In the genomic region with DNA sequence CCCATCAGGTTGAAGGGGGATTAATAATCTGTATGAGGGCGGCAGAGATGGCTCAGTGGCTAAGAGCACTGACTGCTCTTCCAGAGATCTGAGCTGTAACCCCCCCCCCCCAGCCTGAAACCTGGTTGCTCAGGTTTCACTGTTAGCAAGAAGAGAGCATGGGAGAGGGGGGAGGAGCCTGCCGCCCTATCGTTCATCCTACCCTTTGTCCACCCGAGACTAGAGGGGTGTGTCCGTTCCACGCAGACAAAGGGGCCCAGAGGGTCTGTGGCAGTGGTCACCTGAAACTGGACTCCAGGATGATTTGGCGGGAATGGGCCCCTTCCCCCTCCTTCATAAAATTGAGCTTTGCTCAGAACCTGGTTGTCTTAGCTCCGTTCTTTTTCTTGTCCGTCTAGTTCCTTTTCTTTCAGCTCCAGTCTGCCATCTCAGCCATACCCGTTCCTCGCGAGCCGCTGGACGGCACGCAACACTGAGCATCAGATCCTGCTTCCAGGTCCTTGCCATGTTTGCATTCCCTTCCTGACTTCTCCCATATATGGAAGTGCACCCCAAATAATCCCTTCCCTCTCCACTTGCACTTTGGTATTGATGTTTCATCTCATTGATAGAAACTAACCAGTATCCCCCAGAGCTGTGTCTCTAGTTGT, we compare ENCODE assay signal across 24 mouse cellular contexts. TPM values are rescaled to one million over a fixed set of nuclear protein-coding genes. Genes with fewer than 3 reads are reported as not detected.
DNase-seq lines count a peak whose midpoint lies in the region; ATAC-seq and TF ChIP-seq lines count a peak whose summit lies in the region.
"Had no signal": no experiment of that assay in that cellular context is flagged by ENCODE, and none has a peak within 500 bp of the region (broad histone marks: within the 10 kb centered on the region; RNA-seq: fewer than 3 reads in every experiment).

No protein-coding gene starts in this region.

- H3K9me3 ChIP-seq in intestine, embryonic 14.5 days (ENCODE audit: control insufficient read depth, low read length) = no peaks in the 10 kb centered on the region
- H3K9me3 ChIP-seq in intestine, embryonic 15.5 days = 0 out of 2 replicates have a peak, but pooled peaks cover 3% of the 10 kb centered on the region
- H3K9me3 ChIP-seq in stomach, postnatal 0 days (ENCODE audit: control insufficient read depth, low read length) = no peaks in the 10 kb centered on the region
- H3K9me3 ChIP-seq: forebrain, embryonic 10.5 days; forebrain, embryonic 13.5 days; hindbrain, embryonic 12.5 days; hindbrain, embryonic 15.5 days had no signal

- no peak overlapping the region for H3K27ac ChIP-seq in intestine, embryonic 14.5 days (ENCODE audit: low read depth)
- no peak overlapping the region for H3K27ac ChIP-seq in intestine, embryonic 15.5 days
- H3K27ac ChIP-seq in spleen, adult 2 months (ENCODE audit: insufficient read depth, low read length) = peak overlapping the region; percentile 3; the same call in 1 of the 2 replicates
- no peak overlapping the region for H3K27ac ChIP-seq in thymus, adult 2 months (ENCODE audit: control insufficient read depth, insufficient read depth, low read length)
- no peak overlapping the region for H3K27ac ChIP-seq in stomach, postnatal 0 days (replicated peaks)
- H3K27ac ChIP-seq: forebrain, embryonic 10.5 days; forebrain, embryonic 13.5 days; hindbrain, embryonic 12.5 days; hindbrain, embryonic 15.5 days had no signal

- H3K4me3 ChIP-seq in intestine, embryonic 14.5 days (ENCODE audit: low read depth, low read length) = no peak overlapping the region
- H3K4me3 ChIP-seq in intestine, embryonic 15.5 days (replicated peaks) = no peak overlapping the region
- no peak overlapping the region for H3K4me3 ChIP-seq in spleen, adult 2 months (ENCODE audit: extremely low read depth, insufficient read depth, insufficient read length)
- H3K4me3 ChIP-seq in thymus, adult 2 months (ENCODE audit: control insufficient read depth, insufficient read depth, low read length) = no peak overlapping the region
- H3K4me3 ChIP-seq in stomach, postnatal 0 days (ENCODE audit: low read depth, low read length) = no peak overlapping the region
- H3K4me3 ChIP-seq: forebrain, embryonic 10.5 days; forebrain, embryonic 13.5 days; hindbrain, embryonic 12.5 days; hindbrain, embryonic 15.5 days had no signal

- H3K4me1 ChIP-seq in intestine, embryonic 14.5 days (replicated peaks; ENCODE audit: control insufficient read depth, insufficient read depth, low read length) = no peaks in the 10 kb centered on the region
- H3K4me1 ChIP-seq in intestine, embryonic 15.5 days (replicated peaks) = no peaks in the 10 kb centered on the region
- no peaks in the 10 kb centered on the region; the same call in 1 of the 2 replicates for H3K4me1 ChIP-seq in spleen, adult 2 months (ENCODE audit: control insufficient read depth, insufficient read depth, insufficient read length)
- H3K4me1 ChIP-seq in thymus, adult 2 months (replicated peaks; ENCODE audit: control insufficient read depth, insufficient read depth, low read length) = peaks cover 2% of the 10 kb centered on the region; the same call in 1 of the 2 replicates
- H3K4me1 ChIP-seq in stomach, postnatal 0 days (replicated peaks; ENCODE audit: control insufficient read depth, insufficient read depth) = no peaks in the 10 kb centered on the region
- H3K4me1 ChIP-seq: hindbrain, embryonic 12.5 days; hindbrain, embryonic 15.5 days had no signal

- no peak overlapping the region for H3K4me2 ChIP-seq in intestine, embryonic 14.5 days (ENCODE audit: low read length)
- H3K4me2 ChIP-seq in intestine, embryonic 15.5 days (replicated peaks) = no peak overlapping the region
- H3K4me2 ChIP-seq in stomach, postnatal 0 days (replicated peaks; ENCODE audit: low read depth) = no peak overlapping the region
- H3K4me2 ChIP-seq: forebrain, embryonic 13.5 days; hindbrain, embryonic 12.5 days; hindbrain, embryonic 15.5 days had no signal

- H3K36me3 ChIP-seq in intestine, embryonic 14.5 days (ENCODE audit: control insufficient read depth, insufficient read depth, low read length) = no peaks in the 10 kb centered on the region
- no peaks in the 10 kb centered on the region for H3K36me3 ChIP-seq in intestine, embryonic 15.5 days
- H3K36me3 ChIP-seq in spleen, adult 2 months (ENCODE audit: control insufficient read depth, insufficient read depth, low read length) = peaks cover 28% of the 10 kb centered on the region
- H3K36me3 ChIP-seq in thymus, adult 2 months (ENCODE audit: control insufficient read depth, insufficient read depth, low read length) = peaks cover 31% of the 10 kb centered on the region
- H3K36me3 ChIP-seq in stomach, postnatal 0 days (ENCODE audit: control insufficient read depth, insufficient read depth, low read length) = no peaks in the 10 kb centered on the region
- H3K36me3 ChIP-seq: forebrain, embryonic 10.5 days; hindbrain, embryonic 12.5 days; hindbrain, embryonic 15.5 days had no signal

- H3K9ac ChIP-seq in intestine, embryonic 14.5 days (ENCODE audit: low read length) = no peak overlapping the region
- no peak overlapping the region for H3K9ac ChIP-seq in intestine, embryonic 15.5 days
- no peak overlapping the region for H3K9ac ChIP-seq in stomach, postnatal 0 days (ENCODE audit: low read length)
- H3K9ac ChIP-seq: forebrain, embryonic 13.5 days; hindbrain, embryonic 12.5 days; hindbrain, embryonic 15.5 days had no signal

- TF ChIP-seq POLR2A in spleen, adult 2 months (IDR thresholded peaks at IDR 0.05; ENCODE audit: low read depth, low read length) = no peak
- no peak for TF ChIP-seq POLR2A in thymus, adult 2 months (IDR thresholded peaks at IDR 0.05; ENCODE audit: control insufficient read depth, extremely low read depth, insufficient read depth, low read length, poor library complexity)

- DNase-seq in intestine, embryonic 14.5 days (ENCODE audit: low spot score) = peak; percentile 47
- no peak for DNase-seq in spleen, adult 2 months (ENCODE audit: low read depth in 1 of 2, low spot score in 2 of 2)
- DNase-seq in spleen, postnatal 14 days (ENCODE audit: low spot score in 2 of 2) = no peak
- DNase-seq in thymus, postnatal 25 days = peak; percentile 1
- no peak for DNase-seq in thymus, adult 2 months
- DNase-seq in stomach, postnatal 0 days (ENCODE audit: low spot score) = peak; percentile 12
- DNase-seq: adrenal gland, adult 8-10 months; adrenal gland, postnatal 25 days; cerebellum, adult 18-20 months; cerebellum, adult 9-10 months; cerebellum, postnatal 14 days; gastrocnemius, postnatal 10 days; gastrocnemius, postnatal 36 days had no signal

- H3K27me3 ChIP-seq in intestine, embryonic 14.5 days (replicated peaks; ENCODE audit: control insufficient read depth, insufficient read depth, low read length) = no peaks in the 10 kb centered on the region
- no peaks in the 10 kb centered on the region for H3K27me3 ChIP-seq in intestine, embryonic 15.5 days (replicated peaks)
- H3K27me3 ChIP-seq in spleen, adult 2 months (ENCODE audit: control insufficient read depth, insufficient read depth, low read length) = no peaks in the 10 kb centered on the region
- no peaks in the 10 kb centered on the region for H3K27me3 ChIP-seq in thymus, adult 2 months (ENCODE audit: control insufficient read depth, insufficient read depth, low read length)
- no peaks in the 10 kb centered on the region for H3K27me3 ChIP-seq in stomach, postnatal 0 days (ENCODE audit: control insufficient read depth, insufficient read depth, low read length)
- H3K27me3 ChIP-seq: forebrain, embryonic 13.5 days; hindbrain, embryonic 12.5 days; hindbrain, embryonic 15.5 days had no signal

- 87% methylated on average over 15 of the region's 15 CpGs for WGBS in intestine, embryonic 14.5 days
- 83% methylated on average over 15 of the region's 15 CpGs for WGBS in intestine, embryonic 15.5 days
- 93% methylated on average over 15 of the region's 15 CpGs for WGBS in spleen, adult 2 months
- WGBS in thymus, adult 2 months = 92% methylated on average over 15 of the region's 15 CpGs
- 82% methylated on average over 15 of the region's 15 CpGs for WGBS in stomach, postnatal 0 days

- no peak for TF ChIP-seq EP300 in stomach, postnatal 0 days (optimal IDR thresholded peaks at IDR 0.05)

- TF ChIP-seq CTCF in spleen, adult 2 months (IDR thresholded peaks at IDR 0.05; ENCODE audit: extremely low read depth, insufficient read depth, insufficient read length, insufficient replicate concordance) = no peak
- TF ChIP-seq CTCF in thymus, adult 2 months (IDR thresholded peaks at IDR 0.05; ENCODE audit: borderline replicate concordance, control insufficient read depth, extremely low read depth, insufficient read depth, low read length, poor library complexity) = no peak
- TF ChIP-seq CTCF in stomach, postnatal 0 days (IDR thresholded peaks at IDR 0.05; ENCODE audit: low read depth) = no peak

- no peak for ATAC-seq in intestine, embryonic 14.5 days (replicated peaks; ENCODE audit: low FRiP score, low TSS enrichment, low read depth)
- ATAC-seq in intestine, embryonic 15.5 days = no peak
- ATAC-seq in stomach, postnatal 0 days (ENCODE audit: low FRiP score, low TSS enrichment) = no peak
- no peak for ATAC-seq in cerebellum, adult (ENCODE audit: insufficient number of reproducible peaks, low FRiP score, low TSS enrichment)
- ATAC-seq: activated CD4-positive, CD25-positive, alpha-beta regulatory T cell, adult 4 months; CD4-positive, CD25-positive, alpha-beta regulatory T cell, adult 4 months; forebrain, embryonic 13.5 days; forebrain, embryonic 16.5 days had no signal

RNA-seq across cellular contexts. Expression of a gene that starts 5.5 kb away (rescaled TPM):
- 4.6 and 5.4 TPM in 2 replicates for polyA plus RNA-seq in intestine, embryonic 14.5 days (2014; fragmentation: Nextera tagmentation; extraction: Ambion mirVana)
- 4.7 and 7.1 TPM in 2 replicates for polyA plus RNA-seq in intestine, embryonic 15.5 days (2015; fragmentation: Nextera tagmentation; extraction: Ambion mirVana)
- polyA plus RNA-seq in spleen, adult 2 months (2012; rRNA removed) = 28.7 and 31.8 TPM in 2 replicates
- polyA plus RNA-seq in thymus, adult 2 months (2012; rRNA removed) = 40.6 and 44.7 TPM in 2 replicates
- polyA plus RNA-seq in stomach, postnatal 0 days (2015; fragmentation: Nextera tagmentation; extraction: Ambion mirVana) = 22.1 and 23.1 TPM in 2 replicates

RNA-seq across cellular contexts. Expression of a gene that starts 46.2 kb away (rescaled TPM):
- polyA plus RNA-seq in intestine, embryonic 14.5 days (2014; fragmentation: Nextera tagmentation; extraction: Ambion mirVana) = not detected in 2 replicates
- polyA plus RNA-seq in intestine, embryonic 15.5 days (2015; fragmentation: Nextera tagmentation; extraction: Ambion mirVana) = 0.49 and 0.66 TPM in 2 replicates
- polyA plus RNA-seq in spleen, adult 2 months (2012; rRNA removed) = 11.2 and 12.1 TPM in 2 replicates
- 16.3 and 24.3 TPM in 2 replicates for polyA plus RNA-seq in thymus, adult 2 months (2012; rRNA removed)
- polyA plus RNA-seq in stomach, postnatal 0 days (2015; fragmentation: Nextera tagmentation; extraction: Ambion mirVana) = 0.17 and 0.29 TPM in 2 replicates
- polyA plus RNA-seq: C2C12; embryonic facial prominence, embryonic 11.5 days; forebrain, embryonic 10.5 days; forebrain, embryonic 13.5 days; forebrain, embryonic 16.5 days; hindbrain, embryonic 12.5 days; hindbrain, embryonic 15.5 days had no signal

RNA-seq across cellular contexts. Expression of a gene that starts 49.8 kb away (rescaled TPM):
- 0.43 and 0.51 TPM in 2 replicates for polyA plus RNA-seq in intestine, embryonic 14.5 days (2014; fragmentation: Nextera tagmentation; extraction: Ambion mirVana)
- polyA plus RNA-seq in intestine, embryonic 15.5 days (2015; fragmentation: Nextera tagmentation; extraction: Ambion mirVana) = 0.45 and 0.54 TPM in 2 replicates
- 3.4 and 3.5 TPM in 2 replicates for polyA plus RNA-seq in spleen, adult 2 months (2012; rRNA removed)
- polyA plus RNA-seq in thymus, adult 2 months (2012; rRNA removed) = 4.0 and 4.2 TPM in 2 replicates
- polyA plus RNA-seq in stomach, postnatal 0 days (2015; fragmentation: Nextera tagmentation; extraction: Ambion mirVana) = 0.33 and 0.35 TPM in 2 replicates
- polyA plus RNA-seq: C2C12 had no signal

Comparison
In these comparisons a context has a peak if more than half of its experiments do, and no peak if none do; other contexts are left out.
1. DNase-seq: peak in intestine, embryonic 14.5 days (single experiment), thymus, postnatal 25 days (single experiment) and stomach, postnatal 0 days (single experiment); none in spleen, adult 2 months (0 of 2), spleen, postnatal 14 days (0 of 2) and thymus, adult 2 months (single experiment).